Mouse (Mus musculus): ENCODE data around the gene Orc2. TPM values are rescaled to one million over a fixed set of nuclear protein-coding genes. Genes with fewer than 3 reads are reported as not detected.

The Orc2 gene
- 27.3 and 35.3 TPM in 2 replicates for polyA plus RNA-seq (2011; ENCODE audit: insufficient read length, low read depth, missing spikeins)

DNA sequence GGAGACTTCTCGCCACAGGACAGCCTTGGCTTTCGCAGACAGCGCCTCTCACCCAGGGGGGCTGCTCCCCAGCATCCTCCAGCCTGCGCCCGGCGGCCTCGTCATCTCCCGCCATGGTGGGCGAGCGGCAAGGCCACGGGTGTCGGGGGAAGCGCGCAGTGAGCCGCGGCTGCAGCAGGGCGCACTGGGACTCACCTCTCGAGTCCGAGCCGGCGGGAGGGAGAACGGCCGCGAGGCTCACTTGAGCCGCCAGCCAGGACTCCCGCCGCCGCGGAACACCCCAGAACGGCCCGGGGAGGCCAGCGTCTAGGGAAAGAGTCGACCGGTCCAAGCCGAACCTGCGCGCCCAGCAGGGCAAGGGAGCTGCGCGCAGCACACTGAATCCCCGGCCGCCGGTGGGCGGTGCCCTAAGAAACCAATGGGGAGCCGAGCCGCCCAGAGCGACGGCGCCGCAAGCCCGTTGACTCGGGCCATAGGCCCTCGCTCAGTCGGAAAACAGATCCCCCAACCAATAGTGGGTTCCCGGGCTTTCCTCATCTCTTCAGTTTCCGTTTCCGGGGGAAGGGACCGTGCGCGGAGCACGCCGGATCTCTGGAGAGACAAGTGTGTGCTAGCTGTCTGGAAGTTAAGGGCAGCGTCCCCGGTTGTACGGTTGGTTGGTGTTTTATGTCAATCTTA lies at the start of gene Orc2:
Gene Orc2 (minus strand): TSS at position 533 of the 678 bp plus-strand sequence.
- H3K4me3 ChIP-seq (ENCODE audit: insufficient read depth, low read length) = peak within 1 kb of the TSS; percentile 90
- TF ChIP-seq CTCF (IDR thresholded peaks at IDR 0.05; ENCODE audit: borderline replicate concordance, insufficient read depth, low read length) (no peak), POLR2A (IDR thresholded peaks at IDR 0.05; ENCODE audit: low read depth, low read length) (peak; percentile 77)
- H3K27ac ChIP-seq (ENCODE audit: insufficient read depth, low read length) = no peak within 1 kb of the TSS
- no peaks in the 10 kb centered on the region for H3K4me1 ChIP-seq (ENCODE audit: control insufficient read depth, insufficient read depth, low read length)

DNA sequence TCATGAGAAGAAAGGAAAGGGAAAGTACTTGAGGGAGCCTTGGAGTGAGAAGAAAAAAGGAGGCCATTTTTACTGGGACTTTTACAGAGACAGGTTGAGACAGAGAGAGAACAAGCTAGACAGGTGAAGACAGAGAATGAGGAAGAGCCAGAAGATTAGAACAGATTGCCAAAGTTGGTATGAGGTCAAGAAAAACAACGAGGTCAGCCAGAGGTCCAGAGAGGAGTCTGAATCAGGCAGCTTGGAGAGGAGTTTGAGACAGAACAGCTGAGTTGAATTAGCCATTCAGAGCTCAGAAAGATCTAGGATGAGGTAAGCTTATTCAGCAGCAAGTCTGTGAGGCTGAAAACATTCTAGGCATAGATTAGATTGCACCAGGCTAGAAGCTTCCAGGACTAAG lies 36.5 kb upstream of the Orc2 start:
- no peaks in the 10 kb centered on the region for H3K4me1 ChIP-seq (ENCODE audit: control insufficient read depth, insufficient read depth, low read length)
- no peak overlapping the region for H3K27ac ChIP-seq (ENCODE audit: insufficient read depth, low read length)
- no peak for TF ChIP-seq POLR2A (IDR thresholded peaks at IDR 0.05; ENCODE audit: low read depth, low read length)
- TF ChIP-seq CTCF (IDR thresholded peaks at IDR 0.05; ENCODE audit: borderline replicate concordance, insufficient read depth, low read length) = no peak
- H3K4me3 ChIP-seq (ENCODE audit: insufficient read depth, low read length) = no peak overlapping the region

DNA sequence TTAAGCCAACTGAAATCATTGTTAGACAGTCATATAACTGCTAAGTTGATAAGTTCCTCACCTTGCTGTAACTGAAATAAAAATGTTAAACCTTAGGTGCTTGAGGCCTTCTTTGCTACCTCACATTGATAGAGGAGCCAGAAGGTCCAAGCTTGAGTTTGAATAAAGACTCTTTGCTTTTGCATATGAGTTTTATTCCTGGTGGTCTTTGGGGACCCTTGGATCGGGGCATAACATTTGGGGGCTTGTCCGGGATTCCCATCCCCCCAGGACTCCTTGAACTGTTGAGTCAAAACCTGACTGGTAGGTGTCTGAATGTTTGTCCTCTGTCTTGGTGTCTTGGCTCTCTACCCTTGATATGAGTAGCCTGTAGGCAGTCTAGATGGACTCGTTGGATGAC lies 2.3 kb upstream of the Orc2 start:
- TF ChIP-seq POLR2A (IDR thresholded peaks at IDR 0.05; ENCODE audit: low read depth, low read length) (no peak), CTCF (IDR thresholded peaks at IDR 0.05; ENCODE audit: borderline replicate concordance, insufficient read depth, low read length) (no peak)
- Histone ChIP-seq H3K27ac (ENCODE audit: insufficient read depth, low read length) (no peak overlapping the region), H3K4me3 (ENCODE audit: insufficient read depth, low read length) (no peak overlapping the region), H3K4me1 (ENCODE audit: control insufficient read depth, insufficient read depth, low read length) (no peaks in the 10 kb centered on the region)

DNA sequence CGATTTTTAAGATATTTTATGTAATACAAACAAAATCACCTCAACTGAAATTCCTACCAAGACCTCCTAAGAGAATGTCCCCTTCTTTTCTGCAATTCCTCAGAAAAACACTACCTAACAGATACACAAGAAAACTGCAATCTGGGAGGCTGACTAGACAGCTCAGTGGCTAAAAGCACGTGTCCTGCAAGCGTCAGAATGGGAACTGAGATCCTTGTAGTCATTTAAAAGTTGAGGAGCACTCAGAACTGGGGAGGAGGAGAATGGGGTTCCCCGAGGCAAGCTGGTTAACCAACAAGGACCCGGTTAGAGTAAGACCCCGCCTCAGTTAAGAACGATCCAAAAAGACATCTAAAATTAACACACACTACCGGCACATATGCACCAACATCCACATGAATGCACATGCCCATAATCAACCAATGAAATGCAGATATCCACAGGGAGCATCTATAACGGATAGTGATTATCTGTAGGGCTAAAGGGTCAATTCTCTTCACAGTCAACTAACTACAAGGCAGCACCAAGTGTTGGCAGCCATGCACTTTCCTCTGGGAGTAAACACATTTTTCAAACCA lies 1.0 kb downstream of the Orc2 start:
- Histone ChIP-seq H3K4me3 (ENCODE audit: insufficient read depth, low read length) (peak overlapping the region; percentile 90), H3K4me1 (ENCODE audit: control insufficient read depth, insufficient read depth, low read length) (no peaks in the 10 kb centered on the region), H3K27ac (ENCODE audit: insufficient read depth, low read length) (no peak overlapping the region)
- TF ChIP-seq POLR2A (IDR thresholded peaks at IDR 0.05; ENCODE audit: low read depth, low read length) = no peak
- TF ChIP-seq CTCF (IDR thresholded peaks at IDR 0.05; ENCODE audit: borderline replicate concordance, insufficient read depth, low read length) = no peak

DNA sequence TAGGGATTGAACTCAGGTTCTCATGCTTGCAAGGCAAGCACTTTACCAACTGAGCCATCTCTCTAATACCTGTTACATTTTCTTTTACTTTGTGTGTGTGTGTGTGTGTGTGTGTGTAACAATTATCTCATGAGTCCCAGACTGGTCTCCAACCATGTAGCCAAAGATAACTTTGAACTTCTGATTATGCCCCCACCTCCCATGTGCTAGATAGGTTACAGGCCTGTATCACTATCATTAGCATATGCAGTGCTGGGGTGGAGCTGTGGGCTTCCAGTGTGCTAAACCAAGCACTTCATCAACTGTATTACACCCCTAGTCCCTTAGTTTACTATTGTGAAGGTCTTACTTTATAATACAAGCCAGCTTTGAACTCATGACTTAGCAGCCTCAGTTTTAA lies 1.8 kb downstream of the Orc2 start:
- Histone ChIP-seq H3K27ac (ENCODE audit: insufficient read depth, low read length) (no peak overlapping the region), H3K4me1 (ENCODE audit: control insufficient read depth, insufficient read depth, low read length) (no peaks in the 10 kb centered on the region), H3K4me3 (ENCODE audit: insufficient read depth, low read length) (no peak overlapping the region)
- TF ChIP-seq CTCF (IDR thresholded peaks at IDR 0.05; ENCODE audit: borderline replicate concordance, insufficient read depth, low read length) (no peak), POLR2A (IDR thresholded peaks at IDR 0.05; ENCODE audit: low read depth, low read length) (no peak)

DNA sequence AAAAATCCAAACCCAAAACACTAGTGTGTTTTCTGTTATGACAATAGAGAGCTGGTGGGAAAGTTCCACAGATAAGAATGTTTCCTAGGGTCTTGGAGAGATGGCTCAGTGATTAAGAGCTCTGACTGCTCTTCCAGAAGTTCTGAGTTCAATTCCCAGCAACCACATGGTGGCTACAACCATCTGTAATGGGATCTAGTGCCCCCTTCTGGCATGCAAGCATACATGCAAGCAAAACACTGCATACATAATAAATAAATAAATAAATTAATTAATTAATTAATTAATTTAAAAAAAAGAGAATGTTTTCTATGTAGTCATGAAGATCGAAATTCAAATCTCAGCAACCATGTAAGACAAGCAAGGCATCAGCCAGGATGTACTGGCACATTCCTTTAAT lies 6.2 kb downstream of the Orc2 start:
- H3K4me3 ChIP-seq (ENCODE audit: insufficient read depth, low read length) = no peak overlapping the region
- no peak for TF ChIP-seq POLR2A (IDR thresholded peaks at IDR 0.05; ENCODE audit: low read depth, low read length)
- no peak for TF ChIP-seq CTCF (IDR thresholded peaks at IDR 0.05; ENCODE audit: borderline replicate concordance, insufficient read depth, low read length)
- H3K27ac ChIP-seq (ENCODE audit: insufficient read depth, low read length) = no peak overlapping the region
- H3K4me1 ChIP-seq (ENCODE audit: control insufficient read depth, insufficient read depth, low read length) = no peaks in the 10 kb centered on the region

DNA sequence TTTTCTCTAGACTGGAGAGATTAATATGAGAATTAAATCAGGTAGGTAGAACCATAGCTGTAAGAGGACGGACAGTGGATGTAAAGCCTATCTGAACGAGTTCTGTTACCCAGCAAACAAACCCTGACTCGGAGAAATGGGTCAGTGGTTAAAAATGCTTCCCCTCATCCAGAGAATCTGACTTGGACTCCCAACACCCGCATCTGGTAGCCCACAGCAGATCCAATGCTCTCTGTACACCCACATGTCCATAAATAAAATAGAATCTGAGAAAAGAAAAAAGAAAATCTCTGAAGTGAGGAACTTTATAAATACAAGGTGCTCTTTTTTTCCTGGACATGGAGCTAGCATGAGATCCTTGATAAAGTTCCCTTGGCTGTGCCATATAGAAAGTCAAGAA lies 7.2 kb downstream of the Orc2 start:
- no peak overlapping the region for H3K4me3 ChIP-seq (ENCODE audit: insufficient read depth, low read length)
- no peaks in the 10 kb centered on the region for H3K4me1 ChIP-seq (ENCODE audit: control insufficient read depth, insufficient read depth, low read length)
- H3K27ac ChIP-seq (ENCODE audit: insufficient read depth, low read length) = no peak overlapping the region
- TF ChIP-seq CTCF (IDR thresholded peaks at IDR 0.05; ENCODE audit: borderline replicate concordance, insufficient read depth, low read length) = no peak
- no peak for TF ChIP-seq POLR2A (IDR thresholded peaks at IDR 0.05; ENCODE audit: low read depth, low read length)

DNA sequence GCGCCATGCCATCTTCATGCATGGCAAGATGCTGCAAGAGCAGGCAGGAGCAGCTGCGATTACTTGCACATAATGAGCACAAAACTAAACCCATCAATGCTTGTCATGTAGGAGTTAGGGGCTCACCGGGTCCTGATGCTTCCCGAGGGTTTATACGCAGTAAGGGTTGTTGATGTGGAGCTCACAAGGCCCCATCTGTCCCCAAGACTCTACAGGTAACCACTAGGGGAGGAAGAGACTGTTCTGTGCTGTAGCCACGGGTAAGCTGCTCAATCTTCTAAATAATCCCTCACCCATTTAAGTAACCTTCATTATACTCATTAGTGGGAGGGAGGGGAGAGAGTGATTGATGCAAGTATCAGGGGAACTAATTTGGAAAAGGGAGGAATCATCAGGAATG lies 9.3 kb downstream of the Orc2 start:
- Histone ChIP-seq H3K27ac (ENCODE audit: insufficient read depth, low read length) (no peak overlapping the region), H3K4me1 (ENCODE audit: control insufficient read depth, insufficient read depth, low read length) (no peaks in the 10 kb centered on the region), H3K4me3 (ENCODE audit: insufficient read depth, low read length) (no peak overlapping the region)
- TF ChIP-seq POLR2A (IDR thresholded peaks at IDR 0.05; ENCODE audit: low read depth, low read length) = no peak
- no peak for TF ChIP-seq CTCF (IDR thresholded peaks at IDR 0.05; ENCODE audit: borderline replicate concordance, insufficient read depth, low read length)

DNA sequence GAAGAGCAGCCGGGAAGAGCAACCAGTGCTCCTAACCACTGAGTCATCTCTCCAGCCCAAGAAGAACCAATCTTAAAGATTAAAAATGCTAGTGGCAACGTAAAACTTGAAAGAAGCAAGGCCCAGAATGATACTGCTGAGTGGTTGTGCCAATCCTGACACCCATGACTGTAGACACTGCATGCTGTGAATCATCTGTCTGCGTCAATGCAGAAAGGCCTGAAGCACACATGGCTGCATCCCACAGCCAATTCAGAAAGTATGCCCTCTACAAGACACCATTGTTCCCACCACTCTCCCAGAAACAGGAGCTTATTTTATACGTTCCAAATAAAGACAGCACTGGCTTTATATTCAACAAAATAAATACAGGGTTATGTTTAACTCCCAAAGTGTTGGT lies 22.3 kb downstream of the Orc2 start:
- no peaks in the 10 kb centered on the region for H3K4me1 ChIP-seq (ENCODE audit: control insufficient read depth, insufficient read depth, low read length)
- H3K4me3 ChIP-seq (ENCODE audit: insufficient read depth, low read length) = no peak overlapping the region
- TF ChIP-seq CTCF (IDR thresholded peaks at IDR 0.05; ENCODE audit: borderline replicate concordance, insufficient read depth, low read length) = no peak
- TF ChIP-seq POLR2A (IDR thresholded peaks at IDR 0.05; ENCODE audit: low read depth, low read length) = no peak
- H3K27ac ChIP-seq (ENCODE audit: insufficient read depth, low read length) = no peak overlapping the region

DNA sequence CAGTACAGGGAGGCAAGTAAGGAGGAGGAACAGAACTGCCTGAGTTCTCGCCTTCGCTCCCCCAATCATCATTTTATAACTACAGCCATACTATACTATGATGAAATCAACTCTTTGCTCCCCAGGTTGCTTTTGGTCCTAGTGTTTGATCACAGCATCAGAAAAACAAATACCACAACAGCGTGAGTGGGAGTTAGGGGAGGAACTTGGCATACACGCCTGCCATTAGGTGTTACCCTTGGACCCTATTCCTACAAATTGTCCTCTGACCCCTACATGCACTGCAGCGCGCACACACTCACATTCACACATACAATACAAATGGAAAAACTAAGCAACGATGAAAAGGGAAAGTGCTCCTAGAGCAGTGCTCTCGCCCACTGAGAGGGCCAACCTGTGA lies 29.2 kb downstream of the Orc2 start:
- H3K27ac ChIP-seq (ENCODE audit: insufficient read depth, low read length) = no peak overlapping the region
- no peak overlapping the region for H3K4me3 ChIP-seq (ENCODE audit: insufficient read depth, low read length)
- no peak for TF ChIP-seq POLR2A (IDR thresholded peaks at IDR 0.05; ENCODE audit: low read depth, low read length)
- no peak for TF ChIP-seq CTCF (IDR thresholded peaks at IDR 0.05; ENCODE audit: borderline replicate concordance, insufficient read depth, low read length)
- H3K4me1 ChIP-seq (ENCODE audit: control insufficient read depth, insufficient read depth, low read length) = no peaks in the 10 kb centered on the region
